Mouse (Mus musculus) urinary bladder, postnatal 4 days (tissue): ENCODE data around the gene Spata19.

ENCODE experiments used
- DNase-seq, 2 experiments: peaks; one replicate each; pipeline ENCODE4 v3.0.0; 2021 to 2022; ENCODE audit warnings: low spot score in 2 of 2

Gene Spata19

DNA sequence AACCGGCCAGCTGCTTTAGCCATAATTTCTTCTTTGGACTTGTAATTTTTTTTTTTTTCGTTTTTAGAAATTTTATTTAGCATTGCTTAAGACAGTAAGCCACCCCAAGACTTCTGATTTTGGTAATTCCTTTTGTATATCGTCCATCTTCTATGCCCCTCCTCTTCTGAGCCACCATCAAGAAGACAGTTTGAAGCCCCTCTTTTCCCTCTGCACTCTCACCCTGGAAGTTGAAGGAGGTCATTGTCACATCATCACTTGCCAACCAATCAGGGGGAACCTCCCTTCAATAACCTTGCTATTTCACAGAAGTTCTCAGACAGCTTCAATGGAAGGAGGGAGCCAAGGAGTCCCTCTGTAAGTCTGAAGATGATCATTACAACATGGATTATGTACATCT lies at the start of gene Spata19:
Gene Spata19, plus strand, starts transcription at position 301 of the 400 bp plus-strand sequence.
- DNase-seq: no peak

DNA sequence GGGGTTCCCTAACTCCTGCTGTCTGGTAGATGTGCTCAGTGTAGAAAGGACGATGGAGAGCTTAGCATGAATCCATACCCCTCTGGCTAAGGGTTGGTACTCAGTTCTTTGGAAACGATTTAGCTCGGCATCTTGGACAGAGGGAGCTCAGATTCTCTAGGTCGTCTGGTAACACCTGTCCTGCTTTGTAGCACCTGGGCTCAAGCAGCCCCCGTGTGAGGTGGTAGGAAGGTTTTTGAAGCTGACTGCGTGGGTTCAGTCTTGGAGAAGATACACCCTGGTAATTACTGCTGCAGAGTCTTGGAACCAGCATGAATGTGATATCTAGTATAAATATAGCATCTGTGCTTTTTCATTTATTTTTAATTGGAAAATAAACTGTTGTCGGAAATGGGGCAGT lies 43.5 kb upstream of the Spata19 start:
- peak in 1 of 2 experiments; percentile 20 for DNase-seq

DNA sequence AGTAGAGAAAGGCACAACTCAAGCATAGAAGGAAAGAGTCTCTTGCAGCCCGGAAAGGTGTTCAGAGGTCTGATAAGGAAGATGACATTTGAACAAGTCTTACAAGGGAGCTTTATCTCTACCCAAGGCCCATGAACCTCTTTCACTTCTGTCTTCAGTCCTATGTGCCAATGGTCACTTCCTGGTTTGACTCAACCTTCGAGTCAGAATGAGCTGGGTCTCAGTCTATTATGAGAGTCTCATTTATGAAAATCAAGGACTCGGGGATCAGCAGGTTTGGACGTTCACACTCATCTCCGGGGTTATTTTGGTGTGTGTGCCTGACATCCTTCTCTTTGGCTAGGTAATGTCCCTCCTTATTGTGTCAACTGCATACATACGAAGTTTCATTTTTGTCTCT lies 38.7 kb upstream of the Spata19 start:
- no peak for DNase-seq

DNA sequence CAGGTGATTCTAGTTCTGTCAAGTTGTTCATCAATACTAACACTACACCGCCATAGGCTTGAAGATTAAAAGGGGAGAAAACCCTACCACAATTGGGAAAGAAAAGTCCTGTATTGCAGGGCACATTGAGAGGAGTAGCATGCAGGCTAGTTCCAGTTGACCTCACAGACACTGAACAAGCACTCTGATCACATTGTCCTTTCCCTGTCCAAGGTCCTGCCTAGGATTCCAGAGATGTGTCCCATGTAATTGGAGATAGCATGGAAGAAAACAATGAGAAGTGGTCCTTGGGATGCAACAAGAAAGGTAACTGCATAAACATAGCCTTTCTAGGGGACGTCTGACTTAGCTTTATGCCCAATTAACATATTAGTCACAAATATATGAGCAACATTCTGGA lies 29.4 kb upstream of the Spata19 start:
- DNase-seq: no peak

DNA sequence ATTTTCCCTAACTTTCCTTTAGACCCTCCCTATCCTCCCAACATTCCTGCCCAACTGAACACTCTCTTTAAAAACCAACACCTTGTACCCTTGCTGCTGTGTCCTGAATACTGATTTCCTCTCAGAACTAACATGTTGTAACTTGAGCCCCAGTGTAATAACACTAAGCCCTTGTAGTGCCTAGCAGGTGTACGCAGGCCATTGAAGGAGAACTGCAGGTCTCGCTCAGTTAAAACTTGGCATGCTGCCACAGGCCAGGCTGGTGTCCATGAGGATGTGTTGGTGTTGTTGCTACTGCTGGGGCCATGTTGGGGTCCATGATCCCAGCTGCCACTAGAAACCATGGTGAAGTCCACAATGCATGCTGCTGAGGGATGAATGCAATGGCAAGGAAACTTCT lies 27.5 kb upstream of the Spata19 start:
- no peak for DNase-seq

DNA sequence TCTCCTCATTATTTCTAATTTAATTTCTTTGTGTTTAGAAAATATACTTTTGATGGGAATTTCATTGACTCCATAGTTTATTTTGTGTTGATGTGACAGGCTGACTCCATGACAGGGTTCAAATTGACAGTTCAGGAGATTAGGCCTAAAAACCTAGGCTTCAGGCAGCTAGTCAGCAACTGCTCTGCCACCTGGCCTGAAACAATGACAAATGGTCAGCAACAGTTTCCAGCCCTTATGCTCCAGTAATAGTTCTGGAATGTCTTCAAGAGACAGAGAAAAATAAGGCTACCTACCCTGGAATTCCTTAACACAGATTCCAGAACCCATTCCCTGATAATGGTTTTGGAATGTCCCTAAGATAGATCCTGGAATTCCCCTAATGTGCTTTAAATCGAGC lies 20.9 kb upstream of the Spata19 start:
- DNase-seq: no peak

DNA sequence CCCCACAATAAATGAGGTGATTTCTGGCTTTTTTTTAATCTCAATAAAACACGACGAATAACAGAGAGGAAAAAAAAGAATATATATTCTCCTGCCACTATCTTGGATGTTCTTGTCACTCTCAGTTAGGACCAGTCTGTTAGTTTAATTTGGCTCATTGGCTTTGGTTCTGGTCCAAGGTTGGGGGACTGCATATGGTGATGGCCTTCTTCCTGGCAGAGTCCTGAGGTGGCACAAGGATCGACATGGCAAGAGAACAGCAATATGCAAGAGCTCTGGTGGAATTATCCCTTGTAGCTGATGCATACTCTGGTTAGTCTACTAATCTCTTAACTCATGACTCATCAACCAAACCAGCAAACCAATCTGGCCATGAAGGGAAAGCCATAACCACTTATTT lies 9.6 kb upstream of the Spata19 start:
- no peak for DNase-seq

DNA sequence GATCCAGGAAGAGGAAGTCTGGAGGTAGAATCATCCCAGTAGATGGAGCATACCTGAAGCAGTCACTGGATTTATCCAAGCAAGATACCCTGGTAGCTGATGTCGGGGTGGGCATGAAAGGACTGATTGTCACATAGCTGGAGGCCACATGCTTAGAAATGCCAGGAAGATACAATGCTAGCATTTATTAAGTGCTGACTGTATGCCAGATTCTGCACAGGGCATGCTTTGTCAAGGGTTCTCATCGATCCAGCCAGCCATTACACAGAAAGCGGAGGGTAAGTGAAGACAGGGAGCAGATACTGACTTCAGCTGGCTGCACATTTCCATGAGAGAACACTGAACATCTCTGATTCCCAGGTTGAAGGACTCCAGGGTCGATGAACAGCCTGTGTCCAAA lies 4.6 kb downstream of the Spata19 start:
- DNase-seq: no peak

DNA sequence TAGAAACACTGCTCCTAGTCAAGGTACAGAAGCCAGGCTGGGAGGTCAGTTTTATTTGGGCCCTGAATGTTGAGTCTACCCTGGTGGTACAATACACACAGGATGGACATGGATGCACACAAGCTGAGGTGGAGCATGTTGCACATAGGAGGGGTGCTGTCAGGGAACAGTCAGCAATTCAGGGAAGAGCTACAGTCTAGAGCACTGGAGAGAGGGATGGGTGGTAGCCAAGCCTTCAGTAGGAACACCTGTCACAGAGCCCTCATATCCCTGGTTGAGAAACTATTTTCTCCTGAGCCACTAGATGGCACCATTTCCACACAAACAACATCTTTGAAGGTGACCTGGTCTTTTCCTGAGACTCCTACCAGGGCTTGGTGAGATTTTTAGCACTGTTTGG lies 13.1 kb downstream of the Spata19 start:
- DNase-seq: no peak

DNA sequence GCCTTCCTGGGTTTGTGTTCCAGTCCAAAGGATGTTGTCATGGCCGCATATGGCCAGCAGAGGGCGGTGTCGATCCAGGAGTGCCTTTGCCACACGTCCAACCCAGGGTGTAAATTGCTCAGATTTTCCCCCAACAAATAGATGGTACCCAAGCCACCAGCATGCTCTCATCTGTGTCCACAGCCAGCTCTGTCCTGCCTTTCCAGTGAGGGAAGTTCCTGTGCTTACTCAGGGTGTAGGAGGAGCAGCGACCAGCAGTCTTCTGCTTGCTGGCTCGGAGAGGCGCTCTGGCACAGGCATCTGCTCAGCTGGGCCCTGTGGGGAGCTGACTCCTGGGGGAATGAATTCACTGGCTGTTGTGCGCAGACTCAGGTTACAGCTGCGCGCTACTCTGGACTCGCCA lies 17.5 kb downstream of the Spata19 start:
- DNase-seq: peak; percentile 21 to 75

DNA sequence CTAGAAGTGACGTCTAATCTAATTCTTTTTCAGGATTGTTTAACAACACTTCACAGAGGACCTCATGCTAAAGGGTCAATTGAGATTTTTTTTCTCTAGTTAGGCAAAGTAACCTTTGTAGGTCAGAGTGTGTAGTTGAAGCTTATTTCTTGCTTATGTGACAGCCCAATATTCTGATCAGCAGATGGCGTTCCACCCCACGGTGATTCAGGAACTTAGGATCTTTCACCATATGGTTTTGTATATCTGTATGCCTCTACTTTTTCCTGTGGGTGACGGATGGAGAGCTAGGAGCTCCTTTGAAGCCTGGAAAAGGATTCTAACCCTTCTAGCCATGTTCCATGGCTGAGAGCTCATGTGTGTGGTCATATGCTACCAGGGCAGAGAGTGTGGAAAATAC lies 27.9 kb downstream of the Spata19 start:
- no peak for DNase-seq

DNA sequence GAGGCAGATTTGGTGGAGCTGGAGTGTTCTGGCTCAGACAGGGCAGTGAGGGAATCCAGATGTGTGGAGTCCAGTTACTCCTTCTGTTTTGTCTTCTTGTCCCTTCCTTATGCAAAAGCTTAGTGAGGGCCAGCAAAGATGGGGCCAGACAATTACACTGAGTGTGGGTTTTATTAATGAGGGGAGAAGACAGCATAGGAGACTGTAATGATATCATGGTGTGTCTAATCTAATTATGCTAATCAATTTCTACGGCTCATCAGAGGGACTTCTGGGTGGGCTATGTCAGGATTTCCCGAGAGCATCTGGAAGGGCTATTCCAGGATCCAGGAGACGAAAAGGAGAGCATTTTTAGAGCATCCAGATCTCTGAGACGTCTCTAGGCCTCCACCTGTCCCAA lies 32.0 kb downstream of the Spata19 start:
- no peak for DNase-seq

DNA sequence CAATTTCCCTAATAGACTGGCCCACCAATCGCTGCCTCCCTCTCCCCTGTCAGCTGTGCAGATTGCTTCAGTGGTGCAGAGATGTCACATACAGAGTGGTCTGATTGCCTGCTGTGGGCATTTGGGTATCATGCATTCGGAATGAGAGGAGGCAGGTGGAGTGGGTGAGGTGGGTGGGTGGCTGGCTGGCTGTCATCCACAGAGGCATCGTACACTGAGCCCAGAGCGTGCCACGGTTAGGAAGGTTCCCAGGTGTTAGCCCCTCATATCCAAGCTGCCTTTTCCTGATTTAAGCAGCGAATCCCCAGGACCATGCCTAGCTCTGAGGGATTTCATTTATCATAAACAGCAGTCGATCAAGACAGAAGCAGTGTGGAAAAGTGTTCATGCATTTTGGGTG lies 36.7 kb downstream of the Spata19 start:
- no peak for DNase-seq

DNA sequence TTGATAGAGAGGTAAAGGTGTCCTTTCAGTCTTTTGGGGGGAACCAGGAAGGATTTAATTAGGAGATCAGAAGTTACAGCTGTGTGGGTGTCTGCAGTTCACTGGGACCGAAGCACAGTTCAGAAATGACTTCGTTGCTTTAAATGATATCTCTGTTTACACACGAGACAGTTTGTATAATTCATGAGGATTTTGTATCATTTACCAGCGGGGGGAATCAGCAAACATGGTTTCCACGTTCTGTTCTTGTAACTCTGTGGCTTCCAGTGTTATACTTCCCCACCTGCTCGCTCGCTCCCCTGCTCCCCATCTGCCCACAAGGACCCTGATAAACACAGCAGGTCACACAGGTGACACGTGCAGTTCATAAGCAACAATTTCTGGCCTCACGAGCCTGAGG lies 39.3 kb downstream of the Spata19 start:
- DNase-seq: no peak

DNA sequence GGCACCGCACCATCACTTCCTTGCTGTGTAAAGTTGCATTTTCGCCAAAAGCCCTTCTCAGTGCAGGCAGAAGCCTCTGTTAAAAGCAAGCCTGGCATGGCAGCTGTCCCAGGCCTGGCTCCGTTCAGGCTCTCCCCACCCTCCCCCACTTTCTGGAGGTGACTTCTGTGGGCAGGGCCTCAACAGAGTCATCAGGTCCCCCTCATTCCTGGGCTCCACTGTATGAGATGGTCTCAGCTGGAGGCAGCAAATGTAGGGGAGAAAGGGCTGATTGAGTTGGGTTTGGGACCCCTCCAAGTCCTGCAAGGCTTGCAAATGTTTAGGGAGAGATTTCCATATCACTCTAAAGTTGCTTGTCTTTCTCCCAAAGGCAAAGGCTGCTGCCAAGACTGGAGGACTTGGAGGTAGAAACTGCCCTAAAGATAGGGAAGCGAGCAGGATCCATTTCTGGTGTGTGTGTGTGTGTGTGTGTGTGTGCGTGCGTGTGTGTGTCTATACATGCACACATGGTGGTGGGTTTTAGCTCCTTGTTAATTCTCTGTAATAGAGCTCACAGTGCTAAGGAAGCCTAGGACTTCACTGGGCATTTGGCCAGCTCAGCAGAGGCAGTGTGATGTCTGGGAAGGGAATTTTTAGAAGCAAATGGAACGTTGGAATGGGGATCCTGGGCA lies 40.9 kb downstream of the Spata19 start:
- no peak for DNase-seq

DNA sequence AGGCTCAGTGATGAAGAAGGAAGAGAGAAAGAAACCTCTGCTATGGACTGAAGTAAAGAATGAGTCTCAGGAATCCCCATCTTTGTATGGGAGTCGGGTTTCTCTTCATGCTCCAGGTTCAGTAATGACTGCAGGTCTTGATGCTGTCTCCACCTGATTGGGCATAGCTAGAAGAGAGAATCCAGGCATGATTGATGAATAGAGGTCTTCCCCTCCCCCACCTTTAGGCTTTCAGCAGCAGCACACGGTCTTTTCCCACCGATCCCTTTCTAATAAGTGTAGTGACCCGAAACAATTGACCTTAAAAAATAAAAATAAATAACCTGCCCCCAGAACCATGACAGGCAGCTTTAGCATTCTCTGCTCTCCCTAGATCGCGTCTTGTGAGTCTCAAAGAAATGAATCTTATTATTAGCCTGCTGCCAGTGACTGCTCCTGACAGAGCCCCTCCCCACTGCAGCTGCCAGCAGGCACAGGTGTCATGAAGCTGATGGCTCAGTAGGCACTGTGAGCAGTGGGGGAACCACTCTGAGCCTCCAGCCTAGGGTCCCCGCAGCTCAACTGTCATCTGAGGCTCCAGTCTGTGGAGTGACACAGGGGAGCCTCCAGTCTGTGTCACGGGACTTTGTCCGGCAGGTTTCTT lies 53.3 kb downstream of the Spata19 start:
- no peak for DNase-seq
